Mouse (Mus musculus) hindbrain, embryonic 15.5 days (tissue): ENCODE results near the gene Fgb. TPM values are rescaled to one million over a fixed set of nuclear protein-coding genes. Genes with fewer than 3 reads are reported as not detected.
A peak's percentile ranks its signal among the peaks of the same experiment; 100 is the strongest.

ENCODE experiments used
- ATAC-seq: fragments of 200-750 bp; cut with Nextera tagmentation; 2 replicates; pipeline ENCODE4 v1.8.0; 2017; ENCODE audit warnings: low read depth, moderate number of reproducible peaks, moderate TSS enrichment; ENCODE audit not compliant: low FRiP score
- H3K27ac ChIP-seq: fragments of 300-500 bp; sonication (generic); replicated peaks from 2 replicates; pipeline ENCODE4 v1.5.1; 2015; ENCODE audit warnings: mild to moderate bottlenecking, inconsistent platforms
- H3K27me3 ChIP-seq: fragments of 300-500 bp; sonication (generic); 2 replicates; pipeline ENCODE4 v1.6.1; 2015; ENCODE audit warnings: control low read depth, inconsistent platforms
- H3K36me3 ChIP-seq: fragments of 300-500 bp; sonication (generic); 2 replicates; pipeline ENCODE4 v1.6.1; 2015; ENCODE audit warnings: control low read depth, inconsistent platforms
- H3K4me1 ChIP-seq: fragments of 300-500 bp; sonication (generic); replicated peaks from 2 replicates; pipeline ENCODE4 v1.6.1; 2015; ENCODE audit warnings: control low read depth, inconsistent platforms
- H3K4me2 ChIP-seq: fragments of 300-500 bp; sonication (generic); 2 replicates; pipeline ENCODE4 v1.6.1; 2015; ENCODE audit warnings: moderate library complexity, mild to moderate bottlenecking, inconsistent platforms
- H3K4me3 ChIP-seq: fragments of 300-500 bp; sonication (generic); 2 replicates; pipeline ENCODE4 v1.5.1; 2015; ENCODE audit warnings: mild to moderate bottlenecking, inconsistent platforms
- H3K9ac ChIP-seq: fragments of 300-500 bp; sonication (generic); 2 replicates; pipeline ENCODE4 v1.6.1; 2015; ENCODE audit warnings: inconsistent platforms
- H3K9me3 ChIP-seq: fragments of 300-500 bp; sonication (generic); 2 replicates; pipeline ENCODE4 v1.6.1; 2016; ENCODE audit warnings: control low read depth, inconsistent platforms
- WGBS: fragments of 180-500 bp; shearing (Covaris S2); methylation state at CpG from one replicate; pipeline ENCODE4 v1.1.7; 2015; 5-methylcytosine and 5-hydroxymethylcytosine counted together
- polyA plus RNA-seq: library from polyadenylated mRNA; unstranded; fragments of >200 nt; fragmentation: Nextera tagmentation; extraction: Ambion mirVana; gene quantifications from 2 replicates; pipeline ENCODE4 v1.2.1, GENCODE M21; 2015

The Fgb gene
- 0.19 TPM in 1 of 2 replicates, not detected in the other for polyA plus RNA-seq

- H3K27ac ChIP-seq: no peak within 1 kb of the TSS
- H3K4me1 ChIP-seq: no peaks in the 10 kb centered on the region
- no peak within 1 kb of the TSS for H3K4me2 ChIP-seq
- WGBS: 73% methylated on average over 8 of the region's 8 CpGs
- H3K4me3 ChIP-seq: no peak within 1 kb of the TSS
- H3K27me3 ChIP-seq: no peaks in the 10 kb centered on the region
- H3K36me3 ChIP-seq: no peaks in the 10 kb centered on the region
- no peaks in the 10 kb centered on the region for H3K9me3 ChIP-seq
- ATAC-seq: no peak
- H3K9ac ChIP-seq: no peak within 1 kb of the TSS
These were observed at the start of gene Fgb for GRCm38 (mm10) chr3:83049680-83050079. Fgb (minus strand) TSS chr3:83049863.

DNA sequence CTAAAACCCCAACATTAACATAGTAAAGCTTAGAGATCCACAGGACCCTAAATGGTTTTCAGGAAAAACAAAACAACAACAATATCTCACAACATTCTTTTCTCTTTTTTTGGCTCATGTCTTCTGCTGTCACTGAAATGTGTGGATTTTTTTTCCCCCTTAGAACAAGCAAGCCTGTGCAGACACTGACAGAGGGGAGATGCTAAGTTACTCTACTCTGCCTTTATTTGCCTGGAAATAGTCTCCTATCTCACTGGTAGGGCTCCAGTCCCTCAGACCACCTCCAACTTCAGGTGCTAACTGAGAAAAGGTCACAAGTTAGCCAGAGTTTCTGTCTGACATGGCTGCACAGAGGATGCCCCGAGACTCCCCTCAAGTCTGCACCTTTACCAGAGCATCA is 49.5 kb upstream of the Fgb start:
- 0 out of 2 replicates have a peak, but pooled peaks have one; percentile 32 for ATAC-seq
- Histone ChIP-seq H3K9me3 (no peaks in the 10 kb centered on the region), H3K4me2 (peak overlapping the region; percentile 56), H3K27me3 (no peaks in the 10 kb centered on the region), H3K4me3 (peak overlapping the region; percentile 31), H3K9ac (peak overlapping the region; percentile 32), H3K36me3 (no peaks in the 10 kb centered on the region), H3K4me1 (peaks cover 28% of the 10 kb centered on the region), H3K27ac (peak overlapping the region; percentile 75)
- 74% methylated on average over 1 of the region's 1 CpGs for WGBS

DNA sequence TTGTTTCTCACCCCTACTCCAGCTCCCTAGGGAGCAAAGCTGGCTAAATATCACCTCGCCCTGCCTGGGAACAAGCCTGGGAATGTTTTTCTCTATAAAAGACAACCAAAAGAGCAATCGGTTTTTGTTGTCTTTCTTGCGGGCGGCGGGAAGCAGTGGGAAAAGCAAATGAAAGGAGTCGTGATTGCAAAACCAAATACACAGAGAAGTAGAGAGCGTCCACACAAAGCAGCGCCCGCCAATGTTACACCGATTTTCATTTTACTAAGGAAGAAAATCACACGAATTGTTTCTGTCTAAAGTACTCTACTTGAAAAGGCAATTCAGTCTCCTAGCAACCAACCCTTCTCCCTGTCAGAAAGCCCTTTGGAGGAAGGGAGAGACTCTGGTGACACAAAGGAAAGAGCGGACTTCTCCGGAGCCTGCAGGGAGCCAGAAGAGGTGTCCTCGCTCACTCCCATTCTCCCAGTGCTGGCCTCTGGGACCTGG is 48.9 kb upstream of the Fgb start:
- no peaks in the 10 kb centered on the region for H3K27me3 ChIP-seq
- H3K9me3 ChIP-seq: no peaks in the 10 kb centered on the region
- H3K4me3 ChIP-seq: peak overlapping the region; percentile 31
- peak; percentile 85 for ATAC-seq
- peak overlapping the region; percentile 56 for H3K4me2 ChIP-seq
- H3K9ac ChIP-seq: peak overlapping the region; percentile 32
- H3K4me1 ChIP-seq: peaks cover 28% of the 10 kb centered on the region
- H3K27ac ChIP-seq: peak overlapping the region; percentile 75
- WGBS: 2% methylated on average over 14 of the region's 14 CpGs
- no peaks in the 10 kb centered on the region for H3K36me3 ChIP-seq

GRCm38 (mm10) chr3:83097586-83097985 is 47.9 kb upstream of the Fgb start:
- no peak overlapping the region for H3K27ac ChIP-seq
- no peak for ATAC-seq

GRCm38 (mm10) chr3:83080567-83081055 is 30.9 kb upstream of the Fgb start:
- Histone ChIP-seq H3K4me3 (peak overlapping the region; percentile 24), H3K9me3 (no peaks in the 10 kb centered on the region), H3K36me3 (no peaks in the 10 kb centered on the region), H3K4me1 (peaks cover 3% of the 10 kb centered on the region; the same call in 1 of the 2 replicates), H3K27me3 (no peaks in the 10 kb centered on the region), H3K4me2 (peak overlapping the region; percentile 52), H3K9ac (0 out of 2 replicates have a peak overlapping the region, but pooled peaks have one; percentile 16), H3K27ac (no peak overlapping the region)
- WGBS: 8% methylated on average over 11 of the region's 11 CpGs
- peak; percentile 69 for ATAC-seq

More at GRCm38 (mm10) chr3:83097586-83097985, 47.9 kb upstream of the Fgb start:
- Histone ChIP-seq H3K9ac (no peak overlapping the region), H3K27me3 (no peaks in the 10 kb centered on the region), H3K36me3 (no peaks in the 10 kb centered on the region), H3K9me3 (no peaks in the 10 kb centered on the region), H3K4me1 (peaks cover 28% of the 10 kb centered on the region), H3K4me2 (peak overlapping the region; percentile 56; the same call in 1 of the 2 replicates), H3K4me3 (no peak overlapping the region)
- 22% methylated on average over 6 of the region's 6 CpGs for WGBS

- ATAC-seq: peak; percentile 69
These were observed 26.9 kb upstream of the Fgb start for GRCm38 (mm10) chr3:83076563-83076962.

GRCm38 (mm10) chr3:83070231-83070630 is 20.6 kb upstream of the Fgb start:
- Histone ChIP-seq H3K4me1 (no peaks in the 10 kb centered on the region), H3K4me3 (no peak overlapping the region), H3K9me3 (no peaks in the 10 kb centered on the region), H3K4me2 (no peak overlapping the region), H3K27me3 (no peaks in the 10 kb centered on the region), H3K9ac (no peak overlapping the region), H3K36me3 (peaks cover 82% of the 10 kb centered on the region), H3K27ac (no peak overlapping the region)
- WGBS: 88% methylated on average over 4 of the region's 4 CpGs
- no peak for ATAC-seq

More at GRCm38 (mm10) chr3:83076563-83076962, 26.9 kb upstream of the Fgb start:
- H3K4me2 ChIP-seq: no peak overlapping the region
- peaks cover 3% of the 10 kb centered on the region; the same call in 1 of the 2 replicates for H3K4me1 ChIP-seq
- H3K27ac ChIP-seq: no peak overlapping the region
- peaks cover 29% of the 10 kb centered on the region for H3K36me3 ChIP-seq
- H3K27me3 ChIP-seq: no peaks in the 10 kb centered on the region
- H3K9me3 ChIP-seq: no peaks in the 10 kb centered on the region
- no peak overlapping the region for H3K4me3 ChIP-seq
- H3K9ac ChIP-seq: no peak overlapping the region
- WGBS: 26% methylated on average over 3 of the region's 3 CpGs

DNA sequence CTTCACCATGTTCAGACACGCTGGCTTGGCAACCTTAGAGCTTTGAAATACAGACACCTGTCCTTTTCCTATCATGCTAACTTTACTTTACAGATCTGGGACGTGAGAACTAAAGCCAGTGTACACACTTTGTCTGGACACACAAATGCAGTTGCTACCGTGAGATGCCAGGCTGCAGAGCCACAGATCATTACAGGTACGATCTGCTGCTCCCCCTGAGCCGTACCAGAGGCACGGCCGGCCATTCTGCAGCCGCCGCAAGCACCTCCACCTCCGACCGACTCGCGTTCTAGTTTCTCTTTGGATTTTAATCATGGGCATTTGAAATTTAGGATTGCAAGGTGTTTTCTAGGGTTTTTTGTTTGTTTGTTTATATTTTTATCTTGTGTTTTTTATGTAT is 19.2 kb upstream of the Fgb start:
- no peak overlapping the region for H3K4me3 ChIP-seq
- H3K9me3 ChIP-seq: no peaks in the 10 kb centered on the region
- no peak overlapping the region for H3K4me2 ChIP-seq
- WGBS: 97% methylated on average over 13 of the region's 13 CpGs
- H3K27ac ChIP-seq: no peak overlapping the region
- H3K27me3 ChIP-seq: no peaks in the 10 kb centered on the region
- H3K36me3 ChIP-seq: peaks cover 74% of the 10 kb centered on the region
- no peak overlapping the region for H3K9ac ChIP-seq
- ATAC-seq: no peak
- no peaks in the 10 kb centered on the region for H3K4me1 ChIP-seq

DNA sequence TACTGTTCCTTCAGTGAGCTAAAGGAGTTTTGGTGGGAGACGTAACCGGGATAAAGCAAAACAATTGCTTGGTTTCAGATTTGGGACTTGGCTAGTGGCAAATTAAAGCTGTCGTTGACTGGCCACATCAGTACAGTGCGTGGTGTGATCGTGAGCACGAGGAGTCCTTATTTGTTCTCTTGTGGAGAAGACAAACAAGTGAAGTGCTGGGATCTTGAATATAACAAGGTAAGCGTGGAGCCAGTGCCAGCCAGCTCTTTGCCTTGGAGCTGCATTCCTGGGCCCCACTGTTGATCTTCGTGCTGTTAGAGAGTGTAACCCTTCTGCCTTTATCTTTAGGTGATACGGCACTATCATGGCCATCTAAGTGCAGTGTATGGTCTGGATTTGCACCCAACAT is 18.3 kb upstream of the Fgb start:
- Histone ChIP-seq H3K4me2 (no peak overlapping the region), H3K36me3 (peaks cover 71% of the 10 kb centered on the region), H3K27ac (no peak overlapping the region), H3K9me3 (no peaks in the 10 kb centered on the region), H3K27me3 (no peaks in the 10 kb centered on the region), H3K4me1 (no peaks in the 10 kb centered on the region), H3K4me3 (no peak overlapping the region), H3K9ac (no peak overlapping the region)
- no peak for ATAC-seq
- 95% methylated on average over 9 of the region's 9 CpGs for WGBS

DNA sequence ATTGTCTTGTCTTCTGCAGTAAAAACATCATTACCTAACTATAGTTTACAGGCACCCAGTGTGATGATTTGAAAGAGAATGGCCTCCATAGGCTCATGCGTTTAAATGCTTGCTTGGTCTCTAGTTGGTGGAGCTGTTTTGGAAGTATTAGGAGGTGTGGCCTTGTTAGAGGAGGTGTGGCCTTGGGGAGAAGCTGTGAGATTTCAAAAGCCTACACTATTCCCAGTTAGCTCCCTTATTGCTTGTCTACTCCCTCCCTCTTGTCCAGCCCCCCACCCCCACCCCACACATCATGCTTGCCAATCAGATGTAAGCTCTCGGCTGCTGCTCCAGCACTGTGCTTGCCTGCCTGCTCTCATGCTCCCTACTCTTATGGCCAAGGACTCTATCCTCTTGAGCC is 7.4 kb upstream of the Fgb start:
- Histone ChIP-seq H3K36me3 (peaks cover 38% of the 10 kb centered on the region), H3K27me3 (no peaks in the 10 kb centered on the region), H3K9ac (no peak overlapping the region), H3K4me1 (peaks cover 16% of the 10 kb centered on the region), H3K9me3 (no peaks in the 10 kb centered on the region), H3K4me2 (0 out of 2 replicates have a peak overlapping the region, but pooled peaks have one; percentile 69), H3K4me3 (no peak overlapping the region), H3K27ac (no peak overlapping the region)
- WGBS: 88% methylated on average over 2 of the region's 2 CpGs
- ATAC-seq: no peak

DNA sequence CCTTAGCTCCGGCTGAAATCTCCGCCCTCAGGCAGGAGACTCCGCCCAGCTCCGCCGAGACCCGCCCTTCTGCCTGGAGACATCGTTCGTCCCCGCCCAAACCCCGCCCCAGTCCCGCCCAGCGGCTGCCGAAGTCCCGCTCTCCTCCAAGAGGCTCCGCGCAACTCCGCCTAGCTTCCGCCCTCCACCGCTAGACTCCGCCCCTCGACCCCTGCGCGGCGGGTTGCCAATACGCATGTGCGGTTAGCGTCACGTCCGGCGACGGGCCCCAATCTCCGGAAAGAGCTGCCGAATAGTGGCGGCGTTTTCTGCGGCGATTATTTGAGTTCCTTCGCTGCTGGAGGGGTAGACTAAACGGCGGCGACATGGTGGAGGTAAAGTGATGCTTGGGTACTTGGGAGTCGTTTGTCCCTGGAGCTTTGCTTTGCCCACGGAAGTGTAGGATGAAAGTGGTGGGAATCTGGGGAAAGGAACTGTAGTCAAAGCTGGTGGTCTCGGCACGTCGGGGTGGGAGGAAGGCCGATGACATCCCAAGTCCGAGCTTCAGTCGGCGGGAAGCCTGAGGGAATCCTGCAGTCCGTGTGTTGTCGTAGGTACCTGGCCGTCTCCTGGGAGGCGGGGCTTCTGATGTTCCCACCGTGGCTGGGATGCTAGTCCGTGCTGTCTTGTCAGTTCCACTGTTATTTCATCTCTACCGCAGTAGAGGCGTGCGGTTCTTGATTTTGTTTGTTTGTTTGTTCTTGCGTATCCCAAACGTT is 5.8 kb upstream of the Fgb start, which contains the start of gene Plrg1:
TSS of gene Plrg1 (plus strand) at position 242 of the 758 bp plus-strand sequence.
- H3K27me3 ChIP-seq: no peaks in the 10 kb centered on the region
- ATAC-seq: peak; percentile 99

DNA sequence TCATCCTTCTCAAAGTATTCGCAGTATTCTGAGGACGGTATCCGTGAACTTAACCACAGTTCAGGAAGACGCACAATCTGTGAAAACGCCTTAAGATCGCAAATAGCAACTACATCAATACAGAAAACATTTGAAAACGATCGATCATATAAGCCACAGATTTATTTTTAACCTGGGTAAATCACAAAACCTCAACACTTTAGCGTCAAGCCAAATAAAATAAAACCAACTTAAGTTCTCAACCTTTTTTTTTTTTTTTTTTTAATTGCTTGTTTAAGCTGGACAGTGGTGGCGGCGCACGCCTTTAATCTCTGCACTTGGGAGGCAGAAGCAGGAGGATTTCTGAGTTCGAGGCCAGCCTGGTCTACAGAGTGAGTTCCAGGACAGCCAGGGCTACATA is 5.1 kb upstream of the Fgb start:
- H3K4me3 ChIP-seq: peak overlapping the region; percentile 71
- peaks cover 16% of the 10 kb centered on the region for H3K4me1 ChIP-seq
- no peak for ATAC-seq
- whole genome bisulfite sequencing: 39% methylated on average over 13 of the region's 13 CpGs
- H3K27me3 ChIP-seq: no peaks in the 10 kb centered on the region
- peak overlapping the region; percentile 69 for H3K4me2 ChIP-seq
- H3K9ac ChIP-seq: no peak overlapping the region
- H3K27ac ChIP-seq: no peak overlapping the region
- H3K36me3 ChIP-seq: peaks cover 19% of the 10 kb centered on the region
- no peaks in the 10 kb centered on the region for H3K9me3 ChIP-seq

More for the DNA sequence above, 5.8 kb upstream of the Fgb start, which contains the start of gene Plrg1:
- peaks cover 24% of the 10 kb centered on the region for H3K36me3 ChIP-seq
- under 1% methylated on average over 60 of the region's 61 CpGs for WGBS
- H3K9ac ChIP-seq: peak within 1 kb of the TSS; percentile 66
- H3K27ac ChIP-seq: peak within 1 kb of the TSS; percentile 71
- peak within 1 kb of the TSS; percentile 69 for H3K4me2 ChIP-seq
- H3K4me1 ChIP-seq: peaks cover 16% of the 10 kb centered on the region
- H3K9me3 ChIP-seq: no peaks in the 10 kb centered on the region
- peak within 1 kb of the TSS; percentile 71 for H3K4me3 ChIP-seq
